Mouse (Mus musculus) CH12.LX (cell line): ENCODE data around the gene Entpd7. TPM values are rescaled to one million over a fixed set of nuclear protein-coding genes. Genes with fewer than 3 reads are reported as not detected.

Experiments used
- DNase-seq: peaks from one replicate; pipeline ENCODE4 v3.0.0-alpha.2; 2013; ENCODE audit errors: extremely low read depth
- H3K27ac ChIP-seq: 2 replicates; pipeline ENCODE4 v1.5.1; 2012; ENCODE audit warnings: low read depth, mild to moderate bottlenecking, control low read depth, moderate library complexity; ENCODE audit not compliant: insufficient read depth
- H3K27me3 ChIP-seq: replicated peaks from 2 replicates; pipeline ENCODE3; 2012; ENCODE audit warnings: inconsistent platforms
- H3K36me3 ChIP-seq, 2 experiments: replicated peaks in 1 of 2; 2 replicates each; pipeline versions ENCODE3 to v1.6.1; 2012; ENCODE audit warnings: inconsistent platforms in 1 of 2, low read length in 1 of 2, mild to moderate bottlenecking in 1 of 2, mixed read lengths in 1 of 2, moderate library complexity in 1 of 2; ENCODE audit not compliant: control insufficient read depth in 1 of 2, insufficient read depth in 1 of 2
- H3K4me1 ChIP-seq, 2 experiments: 2 replicates each; pipeline ENCODE4 v1.6.1; 2012; ENCODE audit warnings: inconsistent platforms in 1 of 2, moderate library complexity in 1 of 2; ENCODE audit not compliant: insufficient read depth in 2 of 2, control insufficient read depth in 1 of 2
- H3K4me2 ChIP-seq: 2 replicates; pipeline ENCODE4 v1.6.1; 2012; ENCODE audit warnings: low read depth, mild to moderate bottlenecking, control low read depth; ENCODE audit not compliant: poor library complexity, insufficient read depth, severe bottlenecking
- H3K4me3 ChIP-seq, 3 experiments: fragments of 150-350 bp in 1 of 3; sonication (generic) in 1 of 3; replicated peaks in 1 of 3; 2 replicates each; pipeline versions ENCODE3 to v1.5.1; 2011 to 2012; ENCODE audit warnings: low read depth in 2 of 3, low read length in 2 of 3, mild to moderate bottlenecking in 2 of 3, moderate library complexity in 2 of 3, control low read depth in 1 of 3, improper control_type of control experiment in 1 of 3, inconsistent platforms in 1 of 3, mixed read lengths in 1 of 3; ENCODE audit not compliant: poor library complexity in 1 of 3
- H3K79me2 ChIP-seq: replicated peaks from 2 replicates; pipeline ENCODE4 v1.6.1; 2012; ENCODE audit warnings: mild to moderate bottlenecking, moderate library complexity; ENCODE audit not compliant: control insufficient read depth, poor library complexity, insufficient read depth, severe bottlenecking; ENCODE audit errors: extremely low read depth
- H3K9ac ChIP-seq: 2 replicates; pipeline ENCODE4 v1.6.1; 2012; ENCODE audit warnings: low read depth, mild to moderate bottlenecking, control low read depth, moderate library complexity; ENCODE audit not compliant: insufficient read depth
- H3K9me3 ChIP-seq: replicated peaks from 2 replicates; pipeline ENCODE3; 2012; ENCODE audit warnings: low read length, inconsistent platforms, mixed read lengths
- BHLHE40 ChIP-seq: IDR thresholded peaks from 2 replicates; pipeline ENCODE4 v1.6.1; 2011; ENCODE audit warnings: mild to moderate bottlenecking, low read depth, low read length, improper control_type of control experiment
- CHD1 ChIP-seq: IDR thresholded peaks from 2 replicates; pipeline ENCODE4 v1.6.1; 2012; ENCODE audit warnings: low read depth, low read length, improper control_type of control experiment, inconsistent platforms
- CHD2 ChIP-seq: IDR thresholded peaks from 2 replicates; pipeline ENCODE4 v1.6.1; 2011; ENCODE audit warnings: low read length, improper control_type of control experiment
- EP300 ChIP-seq: IDR thresholded peaks from 2 replicates; pipeline ENCODE4 v1.6.1; 2011; ENCODE audit warnings: low read length, improper control_type of control experiment
- ETS1 ChIP-seq: conservative IDR thresholded peaks from 2 replicates; pipeline ENCODE4 v1.6.1; 2012; ENCODE audit warnings: low read depth, mild to moderate bottlenecking, inconsistent platforms, low read length, improper control_type of control experiment, moderate library complexity
- GABPA ChIP-seq: IDR thresholded peaks from 2 replicates; pipeline ENCODE4 v1.6.1; 2012; ENCODE audit warnings: low read depth, low read length, improper control_type of control experiment, inconsistent platforms; ENCODE audit not compliant: insufficient replicate concordance
- HCFC1 ChIP-seq: IDR thresholded peaks from 2 replicates; pipeline ENCODE4 v1.6.1; 2012; ENCODE audit warnings: low read depth, mild to moderate bottlenecking, inconsistent platforms, low read length, improper control_type of control experiment
- KAT2A ChIP-seq: IDR thresholded peaks from 2 replicates; pipeline ENCODE4 v1.6.1; 2012; ENCODE audit warnings: low read length, improper control_type of control experiment, inconsistent platforms; ENCODE audit not compliant: insufficient replicate concordance
- MAFK ChIP-seq: IDR thresholded peaks from 2 replicates; pipeline ENCODE4 v1.6.1; 2011; ENCODE audit warnings: low read length, improper control_type of control experiment; ENCODE audit not compliant: insufficient replicate concordance
- MAZ ChIP-seq: IDR thresholded peaks from 2 replicates; pipeline ENCODE4 v1.6.1; 2012; ENCODE audit warnings: low read depth, mild to moderate bottlenecking, inconsistent platforms, low read length, improper control_type of control experiment, moderate library complexity
- MXI1 ChIP-seq: IDR thresholded peaks from 2 replicates; pipeline ENCODE4 v1.6.1; 2011; ENCODE audit warnings: mild to moderate bottlenecking, low read depth, low read length, improper control_type of control experiment
- NRF1 ChIP-seq: IDR thresholded peaks from 2 replicates; pipeline ENCODE4 v1.6.1; 2014; ENCODE audit warnings: low read depth, mild to moderate bottlenecking, inconsistent platforms, low read length, improper control_type of control experiment, moderate library complexity
- PAX5 ChIP-seq: IDR thresholded peaks from 2 replicates; pipeline ENCODE4 v1.6.1; 2012; ENCODE audit warnings: low read length, inconsistent platforms, mixed read lengths
- POLR2A ChIP-seq: IDR thresholded peaks from 2 replicates; pipeline ENCODE4 v1.6.1; 2011; ENCODE audit warnings: low read depth, mild to moderate bottlenecking, improper control_type of control experiment, low read length
- POLR2AphosphoS2 ChIP-seq: IDR thresholded peaks from 2 replicates; pipeline ENCODE4 v1.6.1; 2011; ENCODE audit warnings: low read depth, low read length, improper control_type of control experiment
- RAD21 ChIP-seq: IDR thresholded peaks from 2 replicates; pipeline ENCODE4 v1.6.1; 2011; ENCODE audit warnings: low read depth, mild to moderate bottlenecking, low read length, improper control_type of control experiment, moderate library complexity
- RCOR1 ChIP-seq: conservative IDR thresholded peaks from 2 replicates; pipeline ENCODE4 v1.6.1; 2012; ENCODE audit warnings: low read depth, mild to moderate bottlenecking, inconsistent platforms, low read length, improper control_type of control experiment
- SMC3 ChIP-seq: IDR thresholded peaks from 2 replicates; pipeline ENCODE4 v1.6.1; 2011; ENCODE audit warnings: low read depth, low read length, improper control_type of control experiment
- USF2 ChIP-seq: conservative IDR thresholded peaks from 2 replicates; pipeline ENCODE4 v1.6.1; 2011; ENCODE audit warnings: low read depth, low read length, improper control_type of control experiment
- ZC3H11A ChIP-seq: IDR thresholded peaks from 2 replicates; pipeline ENCODE4 v1.6.1; 2012; ENCODE audit warnings: low read depth, mild to moderate bottlenecking, inconsistent platforms, low read length, improper control_type of control experiment
- ZMIZ1 ChIP-seq: IDR thresholded peaks from 2 replicates; pipeline ENCODE4 v1.6.1; 2012; ENCODE audit warnings: low read depth, mild to moderate bottlenecking, inconsistent platforms, low read length, improper control_type of control experiment
- ZNF384 ChIP-seq: IDR thresholded peaks from 2 replicates; pipeline ENCODE4 v1.6.1; 2012; ENCODE audit warnings: low read depth, low read length, improper control_type of control experiment, inconsistent platforms
- dilution Hi-C: fragments of 300-500 bp; cut with MboI; formaldehyde crosslinking; loops from 2 replicates; pipeline ENCODE4 v1.14.3; 2020; ENCODE audit warnings: low sequenced_read_pairs; ENCODE audit not compliant: extremely low pct_unique_long_range_greater_than_20kb, extremely low pct_ligation_motif_present
- in situ Hi-C: fragments of 300-500 bp; cut with MboI; formaldehyde crosslinking; loops from 3 replicates; pipeline ENCODE4 v1.14.3; 2019; ENCODE audit warnings: low sequenced_read_pairs, low pct_ligation_motif_present, low pct_unique_long_range_greater_than_20kb, mixed read lengths
- polyA plus RNA-seq: library from polyadenylated mRNA; unstranded; fragments of >175 nt; gene quantifications from 2 replicates; pipeline ENCODE4 v1.2.1, GENCODE M21; 2012; ENCODE audit warnings: low read depth; ENCODE audit not compliant: insufficient read length
- total RNA-seq, 2 experiments: library from RNA; depleted of rRNA; stranded (reverse); fragments of 300-350 nt in 1 of 2; fragments of >200 nt in 1 of 2; gene quantifications; 2 replicates each; pipeline ENCODE4 v1.2.3; 2012 to 2014

The Entpd7 gene
- total and polyA plus RNA-seq, 3 experiments, result 2.7 to 6.0 (median 4.0) TPM

DNA sequence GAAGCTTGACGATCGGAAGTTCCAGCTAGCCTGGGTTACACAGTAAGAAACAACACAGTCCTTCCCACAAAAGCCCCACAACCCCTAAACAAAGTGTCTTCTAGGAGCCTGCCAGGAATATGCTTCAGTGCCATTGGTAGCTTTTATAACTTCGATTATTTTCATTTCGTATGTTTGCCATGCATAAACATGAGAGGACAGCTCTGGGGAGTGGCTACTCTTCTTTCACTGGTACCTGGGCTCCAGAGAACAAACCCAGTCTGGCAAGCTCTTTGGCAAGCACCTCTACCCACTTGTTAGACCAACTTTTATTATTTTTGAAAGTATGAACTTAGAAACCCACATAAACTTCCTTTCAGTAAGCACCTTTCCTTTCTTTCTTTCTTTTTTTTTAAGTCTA lies 87.1 kb downstream of the Entpd7 start (continued):
- TF ChIP-seq BHLHE40, result no peak
- no peak for TF ChIP-seq SMC3
- no peak for TF ChIP-seq ZC3H11A
- no peak for TF ChIP-seq CHD2

GRCm38 (mm10) chr19:43777308-43777707 lies 87.8 kb downstream of the Entpd7 start:
- no peak overlapping the region for H3K27ac ChIP-seq
- no peaks in the 10 kb centered on the region for H3K9me3 ChIP-seq
- no peaks in the 10 kb centered on the region for H3K36me3 ChIP-seq
- dilution Hi-C loops, result no loop called here
- DNase-seq, result no peak
- no peak for TF ChIP-seq MAFK
- H3K9ac ChIP-seq, result no peak overlapping the region
- H3K4me2 ChIP-seq, result no peak overlapping the region
- peaks cover 0 to 1% of the 10 kb centered on the region in 2 experiments; a peak in 2 of 4 replicates for H3K4me1 ChIP-seq
- H3K79me2 ChIP-seq, result no peaks in the 10 kb centered on the region
- in situ Hi-C loops, result no loop called here
- no peak overlapping the region for H3K4me3 ChIP-seq
- no peaks in the 10 kb centered on the region for H3K27me3 ChIP-seq

DNA sequence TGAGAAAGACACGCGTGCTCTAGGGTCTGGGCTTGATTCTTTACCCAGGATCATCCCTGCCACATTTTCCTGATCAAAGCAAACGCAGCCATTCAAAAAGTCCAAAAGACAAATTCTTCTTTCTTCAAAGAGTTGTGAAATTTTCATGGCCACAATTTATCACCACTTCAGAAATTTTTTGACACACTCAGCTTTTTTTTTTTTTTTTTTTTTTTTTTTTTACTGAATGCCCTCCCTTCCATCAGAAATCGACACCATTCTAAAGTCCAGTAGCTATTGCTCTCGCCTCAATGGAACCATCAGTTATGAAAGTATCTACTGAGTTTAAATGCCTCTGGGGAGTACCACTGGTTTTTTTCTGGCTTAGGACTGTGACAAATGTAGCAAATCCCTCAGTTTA lies 90.9 kb downstream of the Entpd7 start:
- Histone ChIP-seq H3K4me2 (no peak overlapping the region), H3K9ac (no peak overlapping the region), H3K4me3 (no peak overlapping the region), H3K27me3 (no peaks in the 10 kb centered on the region), H3K36me3 (no peaks in the 10 kb centered on the region), H3K79me2 (no peaks in the 10 kb centered on the region), H3K4me1 (no peaks in the 10 kb centered on the region; a peak in 1 of 4 replicates), H3K9me3 (no peaks in the 10 kb centered on the region), H3K27ac (no peak overlapping the region)
- in situ Hi-C loops, result no loop called here
- no peak for DNase-seq
- dilution Hi-C loops, result no loop called here
- TF ChIP-seq CHD1 (no peak), ZNF384 (peak; percentile 29; the same call in 1 of the 2 replicates), POLR2A (no peak)

- no peaks in the 10 kb centered on the region for H3K9me3 ChIP-seq
- peaks cover 3% of the 10 kb centered on the region in 2 experiments; a peak in 2 of 4 replicates for H3K4me1 ChIP-seq
- H3K27me3 ChIP-seq, result no peaks in the 10 kb centered on the region
- in situ Hi-C loops, result no loop called here
- H3K27ac ChIP-seq, result no peak within 1 kb of the TSS
- H3K4me2 ChIP-seq, result no peak within 1 kb of the TSS
- no peak within 1 kb of the TSS for H3K4me3 ChIP-seq
- no peaks in the 10 kb centered on the region for H3K79me2 ChIP-seq
- no peak for DNase-seq
- TF ChIP-seq MAFK (no peak), RCOR1 (no peak), USF2 (no peak), GABPA (no peak), CHD1 (no peak), RAD21 (no peak), HCFC1 (no peak), ETS1 (no peak), NRF1 (no peak), KAT2A (no peak), POLR2AphosphoS2 (no peak), ZMIZ1 (no peak), MXI1 (no peak), ZNF384 (no peak), MAZ (no peak), EP300 (no peak), CHD2 (no peak), PAX5 (no peak)
- dilution Hi-C loops, result no loop called here
- no peaks in the 10 kb centered on the region for H3K36me3 ChIP-seq
- no peak within 1 kb of the TSS for H3K9ac ChIP-seq
These were observed 92.5 kb downstream of the Entpd7 start, which contains the start of gene Abcc2 for GRCm38 (mm10) chr19:43781980-43782379. Gene Abcc2, plus strand, starts transcription at chr19:43782192.
